ENCODE assay signal across 7 mouse cellular contexts in genomic region chr14:36866966-36867700, GRCm38 (mm10).
A peak's percentile ranks its signal among the peaks of the same experiment; 100 is the strongest.
DNase-seq lines count a peak whose midpoint lies in the region; ATAC-seq and TF ChIP-seq lines count a peak whose summit lies in the region.

No protein-coding gene starts in this region.

- peak; percentile 40 for ATAC-seq in liver, embryonic 16.5 days (ENCODE audit: low read depth)

- peak; percentile 38 to 50 for DNase-seq in urinary bladder, postnatal 36 days (ENCODE audit: low spot score in 2 of 2)
- no peak for DNase-seq in urinary bladder, adult 2 months (ENCODE audit: low spot score)
- DNase-seq in brain, embryonic 14.5 days (ENCODE audit: low read depth) = peak; percentile 88
- DNase-seq in fat pad, adult 2 months (ENCODE audit: extremely low read depth, low read depth, low spot score) = peak; percentile 3
- DNase-seq in kidney, adult 9 months = peak; percentile 77
- peak; percentile 69 for DNase-seq in right cerebral cortex, adult 18-20 months

- H3K27me3 ChIP-seq in liver, embryonic 16.5 days (ENCODE audit: control insufficient read depth, insufficient read depth, low read depth, low read length) = no peaks in the 10 kb centered on the region

- H3K9me3 ChIP-seq in liver, embryonic 16.5 days (replicated peaks; ENCODE audit: control insufficient read depth, low read length) = no peaks in the 10 kb centered on the region

- H3K4me3 ChIP-seq in liver, embryonic 16.5 days (ENCODE audit: low read depth, low read length) = no peak overlapping the region

- H3K4me2 ChIP-seq in liver, embryonic 16.5 days (ENCODE audit: low read depth, low read length) = no peak overlapping the region

- no peak overlapping the region for H3K9ac ChIP-seq in liver, embryonic 16.5 days (ENCODE audit: low read depth, low read length)

- no peak overlapping the region for H3K27ac ChIP-seq in liver, embryonic 16.5 days (ENCODE audit: low read length)

- no peak for TF ChIP-seq POLR2A in brain, embryonic 14.5 days (IDR thresholded peaks at IDR 0.05; ENCODE audit: borderline replicate concordance, extremely low read depth, insufficient read depth, insufficient read length, poor library complexity, severe bottlenecking)

- TF ChIP-seq CTCF in brain, embryonic 14.5 days (IDR thresholded peaks at IDR 0.05; ENCODE audit: borderline replicate concordance, extremely low read depth, insufficient read depth, insufficient read length) = peak; percentile 54

- no peaks in the 10 kb centered on the region for H3K36me3 ChIP-seq in liver, embryonic 16.5 days (ENCODE audit: control insufficient read depth, insufficient read depth)

- H3K4me1 ChIP-seq in liver, embryonic 16.5 days (ENCODE audit: control insufficient read depth, low read depth, low read length) = peaks cover 2% of the 10 kb centered on the region

- WGBS in liver, embryonic 16.5 days (ENCODE audit: insufficient replicate concordance) = 15% methylated on average over 6 of the region's 6 CpGs
